Mouse (Mus musculus): ENCODE data around the gene Grap. TPM values are rescaled to one million over a fixed set of nuclear protein-coding genes. Genes with fewer than 3 reads are reported as not detected.
"Not testable (repeated sequence)": the region's sequence is repeated elsewhere in the genome, so short reads cannot be mapped to it uniquely, and the experiment has no call there.

The Grap gene
- polyA plus RNA-seq, 1 experiment: 0.06 TPM

- no peaks in the 10 kb centered on the region for H3K79me2 ChIP-seq (ENCODE audit: control insufficient read depth, insufficient read depth)
- H3K4me3 ChIP-seq: no peak overlapping the region
Observed at GRCm38 (mm10) chr11:61638764-61639536, 14.1 kb upstream of the Grap start.

GRCm38 (mm10) chr11:61639601-61640177 lies 13.4 kb upstream of the Grap start:
- no peaks in the 10 kb centered on the region for H3K36me3 ChIP-seq (ENCODE audit: control insufficient read depth, insufficient read depth)
- H3K4me3 ChIP-seq: no peak overlapping the region
- H3K79me2 ChIP-seq (ENCODE audit: control insufficient read depth, insufficient read depth): no peaks in the 10 kb centered on the region
- H3ac ChIP-seq (ENCODE audit: control insufficient read depth, insufficient read length): no peak overlapping the region
- H3K27me3 ChIP-seq (ENCODE audit: control insufficient read depth, insufficient read depth, insufficient read length): no peaks in the 10 kb centered on the region
- TF ChIP-seq POLR2AphosphoS2 (IDR thresholded peaks at IDR 0.05; ENCODE audit: insufficient read length, low read depth) (no peak), MAX (IDR thresholded peaks at IDR 0.05; ENCODE audit: low read depth) (no peak), REST (IDR thresholded peaks at IDR 0.05; ENCODE audit: insufficient read depth, insufficient read length) (no peak), TCF3 (IDR thresholded peaks at IDR 0.05; ENCODE audit: insufficient read length, low read depth) (no peak), POLR2A (IDR thresholded peaks at IDR 0.05; ENCODE audit: insufficient read length, low read depth) (no peak)
- no peak overlapping the region for H3K4me2 ChIP-seq (ENCODE audit: low read depth)

More at GRCm38 (mm10) chr11:61638764-61639536, 14.1 kb upstream of the Grap start:
- no peak overlapping the region for H3ac ChIP-seq (ENCODE audit: control insufficient read depth, insufficient read length)
- H3K36me3 ChIP-seq (ENCODE audit: control insufficient read depth, insufficient read depth): no peaks in the 10 kb centered on the region
- H3K4me2 ChIP-seq (ENCODE audit: low read depth): no peak overlapping the region
- TF ChIP-seq E2F4 (IDR thresholded peaks at IDR 0.05; ENCODE audit: insufficient read depth) (no peak), REST (IDR thresholded peaks at IDR 0.05; ENCODE audit: insufficient read depth, insufficient read length) (no peak), MYOG (IDR thresholded peaks at IDR 0.05; ENCODE audit: control insufficient read depth in 1 of 3, insufficient read depth in 1 of 3, insufficient read length in 2 of 3, low read depth in 2 of 3) (no peak), USF1 (IDR thresholded peaks at IDR 0.05; ENCODE audit: low read depth) (no peak), MAX (IDR thresholded peaks at IDR 0.05; ENCODE audit: low read depth) (no peak), POLR2AphosphoS2 (IDR thresholded peaks at IDR 0.05; ENCODE audit: insufficient read length, low read depth) (no peak), MYOD1 (IDR thresholded peaks at IDR 0.05; ENCODE audit: control insufficient read depth in 1 of 3, insufficient read length in 2 of 3, low read depth in 2 of 3) (no peak)
- no peaks in the 10 kb centered on the region for H3K27me3 ChIP-seq (ENCODE audit: control insufficient read depth, insufficient read depth, insufficient read length)

DNA sequence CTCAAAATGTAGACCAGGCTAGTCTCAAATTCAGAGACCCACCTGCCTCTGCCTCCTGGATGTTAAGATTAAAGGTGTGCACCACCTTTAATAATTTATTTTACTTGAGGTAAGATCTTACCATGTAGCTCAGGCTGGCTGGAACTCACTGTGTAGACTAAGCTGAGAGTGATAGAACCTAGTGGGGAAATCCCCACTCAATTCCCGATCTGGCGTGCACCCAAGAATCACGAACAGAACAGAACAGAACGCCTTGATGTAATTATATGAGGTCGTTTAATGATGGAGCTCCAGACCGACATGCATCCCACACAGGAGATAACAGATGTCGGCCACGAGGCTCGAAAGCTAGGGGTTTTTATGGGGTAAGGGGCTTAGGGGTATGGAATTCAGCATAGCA lies 12.5 kb upstream of the Grap start:
- H3K36me3 ChIP-seq (ENCODE audit: control insufficient read depth, insufficient read depth); H3K4me2 ChIP-seq (ENCODE audit: low read depth); H3K79me2 ChIP-seq (ENCODE audit: control insufficient read depth, insufficient read depth); H3K4me3 ChIP-seq; H3K27me3 ChIP-seq (ENCODE audit: control insufficient read depth, insufficient read depth, insufficient read length); H3ac ChIP-seq (ENCODE audit: control insufficient read depth, insufficient read length): not testable (repeated sequence)

DNA sequence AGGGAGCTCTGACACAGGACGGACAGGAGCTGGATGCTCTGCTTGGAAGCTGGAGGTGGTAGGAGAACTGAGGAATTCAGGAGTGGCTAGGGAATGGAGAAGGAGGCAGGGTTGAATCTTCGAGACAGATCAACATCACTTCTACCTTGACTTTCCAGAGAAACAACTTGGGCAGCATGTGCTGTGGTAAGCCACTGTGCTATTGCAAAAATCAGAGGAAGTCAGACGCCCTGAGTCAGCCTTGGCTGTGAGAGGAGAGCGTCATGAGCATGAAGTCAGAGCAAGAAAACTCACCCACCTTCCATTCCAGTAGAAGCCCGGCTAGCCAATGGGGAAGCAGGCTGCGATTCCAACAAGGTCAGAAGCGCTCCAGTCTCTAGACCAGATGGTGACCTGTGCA lies 11.0 kb upstream of the Grap start:
- Histone ChIP-seq H3K79me2 (ENCODE audit: control insufficient read depth, insufficient read depth) (no peaks in the 10 kb centered on the region), H3K36me3 (ENCODE audit: control insufficient read depth, insufficient read depth) (no peaks in the 10 kb centered on the region), H3ac (ENCODE audit: control insufficient read depth, insufficient read length) (no peak overlapping the region), H3K4me2 (ENCODE audit: low read depth) (no peak overlapping the region), H3K4me3 (no peak overlapping the region), H3K27me3 (ENCODE audit: control insufficient read depth, insufficient read depth, insufficient read length) (no peaks in the 10 kb centered on the region)
- TF ChIP-seq MYOD1 (IDR thresholded peaks at IDR 0.05; ENCODE audit: control insufficient read depth in 1 of 3, insufficient read length in 2 of 3, low read depth in 2 of 3): no peak
- no peak for TF ChIP-seq TCF3 (IDR thresholded peaks at IDR 0.05; ENCODE audit: insufficient read length, low read depth)
- TF ChIP-seq POLR2A (IDR thresholded peaks at IDR 0.05; ENCODE audit: insufficient read length, low read depth): no peak
- TF ChIP-seq E2F4 (IDR thresholded peaks at IDR 0.05; ENCODE audit: insufficient read depth): no peak
- TF ChIP-seq MAX (IDR thresholded peaks at IDR 0.05; ENCODE audit: low read depth): no peak
- no peak for TF ChIP-seq POLR2AphosphoS2 (IDR thresholded peaks at IDR 0.05; ENCODE audit: insufficient read length, low read depth)
- no peak for TF ChIP-seq CEBPB (IDR thresholded peaks at IDR 0.05; ENCODE audit: insufficient read depth, poor library complexity, severe bottlenecking)
- TF ChIP-seq TCF12 (IDR thresholded peaks at IDR 0.05; ENCODE audit: insufficient read depth, poor library complexity, severe bottlenecking): no peak
- no peak for TF ChIP-seq USF1 (IDR thresholded peaks at IDR 0.05; ENCODE audit: low read depth)
- TF ChIP-seq REST (IDR thresholded peaks at IDR 0.05; ENCODE audit: insufficient read depth, insufficient read length): no peak

DNA sequence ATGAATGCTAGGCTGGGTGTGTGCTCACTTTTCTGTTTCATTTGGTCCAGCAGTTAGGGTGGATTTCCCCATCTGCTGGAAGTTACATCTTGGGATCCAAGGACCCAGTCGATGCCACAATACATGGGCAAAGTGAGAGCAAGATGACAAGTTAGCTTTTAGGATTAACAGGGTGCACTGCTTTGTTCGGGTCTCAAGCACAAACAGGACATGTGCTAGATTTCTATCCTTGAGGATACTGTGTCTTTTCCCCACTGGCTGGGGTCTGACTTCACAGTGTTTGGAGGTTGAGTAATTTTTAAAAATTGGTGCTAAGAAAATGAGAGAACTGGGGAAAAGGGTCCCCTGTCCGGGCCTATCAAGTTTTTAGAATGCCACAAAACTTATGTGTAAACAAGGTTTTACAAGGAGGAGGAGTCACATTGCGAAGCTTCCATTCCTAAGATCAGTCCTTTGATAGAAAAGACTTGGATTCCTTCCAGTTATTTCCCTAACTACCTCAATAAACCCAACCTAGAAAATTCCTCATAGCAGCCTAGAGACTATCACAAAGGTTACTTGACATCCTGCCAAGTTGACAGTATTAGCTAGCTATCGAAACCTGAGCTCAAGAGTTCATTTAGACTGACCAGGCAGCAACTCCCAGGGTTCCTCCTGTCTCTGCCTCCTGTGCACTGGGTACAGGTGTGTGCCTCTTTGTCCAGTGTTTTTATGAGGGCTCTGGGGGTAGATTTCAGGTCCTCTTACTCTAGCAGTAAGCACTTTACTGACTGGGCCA lies 9.7 kb upstream of the Grap start:
- Histone ChIP-seq H3K79me2 (ENCODE audit: control insufficient read depth, insufficient read depth) (no peaks in the 10 kb centered on the region), H3ac (ENCODE audit: control insufficient read depth, insufficient read length) (no peak overlapping the region), H3K27me3 (ENCODE audit: control insufficient read depth, insufficient read depth, insufficient read length) (no peaks in the 10 kb centered on the region), H3K36me3 (ENCODE audit: control insufficient read depth, insufficient read depth) (no peaks in the 10 kb centered on the region), H3K4me3 (no peak overlapping the region), H3K4me2 (ENCODE audit: low read depth) (no peak overlapping the region)
- no peak for TF ChIP-seq SRF (IDR thresholded peaks at IDR 0.05; ENCODE audit: control insufficient read depth, insufficient read length, low read depth)

All from myocyte (in vitro differentiated cells).